Mouse (Mus musculus) limb, embryonic 12.5 days (tissue): ENCODE measurements around the gene Vmn1r22. TPM values are rescaled to one million over a fixed set of nuclear protein-coding genes. Genes with fewer than 3 reads are reported as not detected.
"Not testable (repeated sequence)": the region's sequence is repeated elsewhere in the genome, so short reads cannot be mapped to it uniquely, and the experiment has no call there.

Experiments
- ATAC-seq: fragments of 200-750 bp; cut with Nextera tagmentation; 2 replicates; pipeline ENCODE4 v1.8.0; 2017; ENCODE audit warnings: low read depth, moderate TSS enrichment; ENCODE audit not compliant: insufficient number of reproducible peaks, insufficient read depth, low FRiP score, low TSS enrichment
- H3K27ac ChIP-seq: fragments of 300-500 bp; sonication (generic); 2 replicates; pipeline ENCODE4 v1.5.1; 2016; ENCODE audit warnings: mild to moderate bottlenecking, moderate library complexity
- H3K27me3 ChIP-seq: fragments of 300-500 bp; sonication (generic); 2 replicates; pipeline ENCODE4 v1.6.1; 2016; ENCODE audit warnings: mild to moderate bottlenecking, moderate library complexity
- H3K36me3 ChIP-seq: fragments of 300-500 bp; sonication (generic); 2 replicates; pipeline ENCODE4 v1.6.1; 2016; ENCODE audit warnings: mild to moderate bottlenecking, moderate library complexity
- H3K4me1 ChIP-seq: fragments of 300-500 bp; sonication (generic); replicated peaks from 2 replicates; pipeline ENCODE4 v1.6.1; 2016
- H3K4me2 ChIP-seq: fragments of 300-500 bp; sonication (generic); 2 replicates; pipeline ENCODE4 v1.6.1; 2016; ENCODE audit warnings: mild to moderate bottlenecking, moderate library complexity
- H3K4me3 ChIP-seq: fragments of 300-500 bp; sonication (generic); replicated peaks from 2 replicates; pipeline ENCODE4 v1.5.1; 2016; ENCODE audit warnings: mild to moderate bottlenecking
- H3K9ac ChIP-seq: fragments of 300-500 bp; sonication (generic); replicated peaks from 2 replicates; pipeline ENCODE4 v1.6.1; 2016; ENCODE audit warnings: mild to moderate bottlenecking, moderate library complexity
- H3K9me3 ChIP-seq: fragments of 300-500 bp; sonication (generic); 2 replicates; pipeline ENCODE4 v1.6.1; 2016; ENCODE audit warnings: mild to moderate bottlenecking, moderate library complexity
- WGBS: fragments of 180-500 bp; shearing (Covaris S2); methylation state at CpG from one replicate; pipeline ENCODE4 v1.1.7; 2016; 5-methylcytosine and 5-hydroxymethylcytosine counted together
- polyA plus RNA-seq: library from polyadenylated mRNA; unstranded; fragments of >200 nt; fragmentation: Nextera tagmentation; extraction: Ambion mirVana; gene quantifications from 2 replicates; pipeline ENCODE4 v1.2.1, GENCODE M21; 2016

Gene Vmn1r22
- polyA plus RNA-seq: not detected in 2 replicates

GRCm38 (mm10) chr6:57907928-57908327 lies at the start of gene Vmn1r22:
Gene Vmn1r22 (minus strand): TSS chr6:57908028.
- no peaks in the 10 kb centered on the region for H3K4me1 ChIP-seq
- no peak for ATAC-seq
- WGBS: 75% methylated on average over 1 of the region's 1 CpGs
- no peak within 1 kb of the TSS for H3K27ac ChIP-seq
- no peaks in the 10 kb centered on the region for H3K36me3 ChIP-seq
- H3K9me3 ChIP-seq: no peaks in the 10 kb centered on the region
- no peaks in the 10 kb centered on the region for H3K27me3 ChIP-seq
- H3K4me3 ChIP-seq: no peak within 1 kb of the TSS
- H3K4me2 ChIP-seq: no peak within 1 kb of the TSS
- H3K9ac ChIP-seq: no peak within 1 kb of the TSS

GRCm38 (mm10) chr6:57926738-57927137 lies 18.9 kb upstream of the Vmn1r22 start, which contains the start of gene Vmn1r23:
Gene Vmn1r23 (minus strand): TSS chr6:57926838.
- H3K4me3 ChIP-seq: no peak within 1 kb of the TSS
- H3K27me3 ChIP-seq: no peaks in the 10 kb centered on the region
- no peaks in the 10 kb centered on the region for H3K4me1 ChIP-seq
- no peaks in the 10 kb centered on the region for H3K36me3 ChIP-seq
- no peak for ATAC-seq
- H3K9ac ChIP-seq: no peak within 1 kb of the TSS
- H3K27ac ChIP-seq: no peak within 1 kb of the TSS
- no peaks in the 10 kb centered on the region for H3K9me3 ChIP-seq
- H3K4me2 ChIP-seq: no peak within 1 kb of the TSS
- WGBS: 87% methylated on average over 1 of the region's 1 CpGs

- Histone ChIP-seq H3K4me3 (no peak overlapping the region), H3K27me3 (no peaks in the 10 kb centered on the region), H3K36me3 (no peaks in the 10 kb centered on the region), H3K4me2 (no peak overlapping the region), H3K9me3 (no peaks in the 10 kb centered on the region), H3K4me1 (no peaks in the 10 kb centered on the region), H3K27ac (no peak overlapping the region), H3K9ac (no peak overlapping the region)
- peak; percentile 75 for ATAC-seq
- WGBS: 47% methylated on average over 6 of the region's 6 CpGs
Measured at GRCm38 (mm10) chr6:57859043-57860042, 48.5 kb downstream of the Vmn1r22 start.

GRCm38 (mm10) chr6:57851177-57851576 lies 56.7 kb downstream of the Vmn1r22 start:
- H3K4me1 ChIP-seq, ATAC-seq, H3K9ac ChIP-seq, H3K27ac ChIP-seq, H3K36me3 ChIP-seq, H3K27me3 ChIP-seq, H3K4me2 ChIP-seq, H3K4me3 ChIP-seq, H3K9me3 ChIP-seq: not testable (repeated sequence)
- WGBS: 86% methylated on average over 5 of the region's 5 CpGs

- Histone ChIP-seq H3K9ac (no peak within 1 kb of the TSS), H3K4me3 (no peak within 1 kb of the TSS), H3K4me2 (no peak within 1 kb of the TSS), H3K27me3 (no peaks in the 10 kb centered on the region), H3K27ac (no peak within 1 kb of the TSS), H3K4me1 (no peaks in the 10 kb centered on the region), H3K36me3 (no peaks in the 10 kb centered on the region), H3K9me3 (no peaks in the 10 kb centered on the region)
- ATAC-seq: no peak
- 55% methylated on average over 1 of the region's 1 CpGs for WGBS
Measured at GRCm38 (mm10) chr6:57850286-57850685, 57.5 kb downstream of the Vmn1r22 start, which contains the start of gene Vmn1r21. Gene Vmn1r21 (minus strand): TSS chr6:57850343.

Other genes starting within 250 kb of the Vmn1r22 start
- 17.5 and 17.9 TPM in 2 replicates for gene Pyurf, start 215.9 kb downstream of the Vmn1r22 start, polyA plus RNA-seq
- gene Lancl2, start 205.5 kb downstream of the Vmn1r22 start, polyA plus RNA-seq: 37.3 and 37.4 TPM in 2 replicates
- gene Vopp1, start 82.9 kb downstream of the Vmn1r22 start, polyA plus RNA-seq: 59.8 and 63.7 TPM in 2 replicates
- gene Vmn1r21, start 57.7 kb downstream of the Vmn1r22 start, polyA plus RNA-seq: 0.13 TPM in 1 of 2 replicates, not detected in the other
- not detected in 2 replicates for gene Vmn1r23, start 18.8 kb upstream of the Vmn1r22 start, polyA plus RNA-seq
- not detected in 2 replicates for gene Vmn1r24, start 53.5 kb upstream of the Vmn1r22 start, polyA plus RNA-seq
- not detected in 2 replicates for gene Vmn1r25, start 72.8 kb upstream of the Vmn1r22 start, polyA plus RNA-seq
- gene Vmn1r26, start 107.1 kb upstream of the Vmn1r22 start, polyA plus RNA-seq: not detected in 2 replicates